Mouse (Mus musculus) bone marrow macrophage, adult 2 months (primary cell): ENCODE results near the gene Eftud2.

Experiments used
- CTCF ChIP-seq: IDR thresholded peaks from 2 replicates; pipeline ENCODE4 v1.5.1; 2012; ENCODE audit warnings: low read depth, mild to moderate bottlenecking, low read length, moderate library complexity
- POLR2A ChIP-seq: IDR thresholded peaks from 2 replicates; pipeline ENCODE4 v1.6.1; 2012; ENCODE audit warnings: mild to moderate bottlenecking, low read depth, low read length, borderline replicate concordance

DNA sequence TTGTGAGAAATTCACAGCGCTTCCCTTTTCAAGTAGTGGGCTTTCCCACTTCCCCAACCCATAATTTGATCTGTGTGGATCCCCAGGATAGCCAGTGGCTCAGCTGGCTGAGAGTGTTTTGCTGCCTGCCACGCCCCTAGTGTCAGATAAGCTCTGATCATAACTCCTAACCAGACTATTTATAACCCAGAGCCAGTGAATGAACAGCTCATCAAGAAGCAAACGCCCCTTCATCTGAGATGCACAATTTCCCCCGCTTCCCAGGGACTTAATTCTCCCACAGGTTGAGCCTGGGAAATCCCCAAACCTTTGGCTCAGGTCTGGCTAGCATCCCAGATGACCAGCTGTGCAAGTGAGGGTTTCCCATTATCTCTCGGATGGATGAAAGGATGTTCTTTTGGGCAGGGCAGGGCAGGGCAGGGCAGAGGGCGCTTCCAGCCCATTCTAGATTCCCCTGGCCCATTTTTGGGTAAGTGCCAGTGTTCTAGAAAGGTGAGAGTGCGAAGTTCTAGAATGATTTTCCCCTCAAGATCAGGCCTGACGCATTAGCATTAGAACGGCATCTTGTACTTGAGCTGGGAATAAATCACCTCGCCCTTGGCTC, 3.9 kb upstream of the Eftud2 start, which contains the start of gene Fam187a:
- TF ChIP-seq POLR2A (no peak), CTCF (no peak)
